Mouse (Mus musculus) spleen, adult 12 weeks (tissue): Measurements from ENCODE around the gene Apoc3.
A peak's percentile ranks its signal among the peaks of the same experiment; 100 is the strongest.

Source experiments
- DNase-seq: peaks from one replicate; pipeline ENCODE4 v3.0.0; 2022; ENCODE audit warnings: low spot score

Apoc3 gene

GRCm38 (mm10) chr9:46229573-46230449 lies 5.6 kb downstream of the Apoc3 start:
- peak; percentile 8 for DNase-seq

DNA sequence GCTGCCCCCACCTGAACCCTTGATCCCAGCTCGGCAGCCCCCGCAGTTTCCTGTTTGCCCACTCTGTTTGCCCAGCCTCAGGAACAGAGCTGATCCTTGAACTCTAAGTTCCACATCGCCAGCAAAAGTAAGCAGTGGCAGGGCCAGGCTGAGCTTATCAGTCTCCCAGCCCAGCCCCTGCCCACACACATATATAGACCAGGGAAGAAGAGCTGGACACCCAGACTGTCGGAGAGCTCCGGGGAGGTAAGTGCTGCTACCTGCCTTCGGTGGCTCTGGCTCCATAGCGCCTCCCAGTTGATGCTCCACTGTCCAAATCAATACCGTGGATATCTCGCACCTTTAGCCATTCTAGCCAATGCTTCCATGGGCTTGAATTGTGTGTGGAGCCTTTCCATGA lies 6.9 kb downstream of the Apoc3 start, which contains the start of gene Apoa1:
TSS of gene Apoa1 (plus strand) at position 90 of the 400 bp plus-strand sequence.
- DNase-seq: no peak

- DNase-seq: no peak
Measured at GRCm38 (mm10) chr9:46227064-46227614, 8.3 kb downstream of the Apoc3 start.

DNA sequence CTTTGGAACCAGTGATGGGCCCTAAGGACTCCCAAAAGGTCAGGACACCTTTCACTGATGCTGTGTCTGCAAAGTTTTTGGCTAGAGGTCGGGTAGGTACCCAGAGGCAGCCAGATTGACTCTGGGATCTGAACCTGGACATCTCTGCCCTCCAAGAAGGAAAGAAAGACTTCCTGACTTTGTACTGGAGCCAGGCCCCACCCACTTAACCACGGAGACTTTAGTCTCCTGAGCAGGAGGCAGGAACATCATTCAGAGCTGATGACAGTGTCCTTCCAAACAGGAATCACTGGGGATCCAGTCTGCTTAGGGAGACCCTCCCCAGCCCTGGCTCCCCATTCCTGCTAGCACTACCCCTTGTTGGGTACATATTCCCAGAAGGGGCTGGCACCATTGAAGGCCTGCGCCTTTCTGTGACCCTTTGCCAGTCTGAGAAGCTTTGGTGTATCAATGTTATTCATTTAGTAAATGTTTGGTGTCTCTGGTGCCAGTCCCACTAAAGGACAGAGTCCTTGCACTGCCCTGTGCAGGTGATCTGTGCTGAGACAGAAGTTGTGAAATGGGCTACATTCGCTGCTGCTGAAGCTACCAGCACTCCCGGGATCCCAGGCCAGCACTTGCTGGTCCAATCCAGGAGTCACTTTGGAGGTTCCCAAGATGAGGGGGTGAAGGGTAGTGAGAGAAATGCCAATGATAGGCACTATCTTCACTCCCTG lies 10.3 kb downstream of the Apoc3 start:
- no peak for DNase-seq

GRCm38 (mm10) chr9:46224101-46224500 lies 11.3 kb downstream of the Apoc3 start:
- DNase-seq: no peak

DNA sequence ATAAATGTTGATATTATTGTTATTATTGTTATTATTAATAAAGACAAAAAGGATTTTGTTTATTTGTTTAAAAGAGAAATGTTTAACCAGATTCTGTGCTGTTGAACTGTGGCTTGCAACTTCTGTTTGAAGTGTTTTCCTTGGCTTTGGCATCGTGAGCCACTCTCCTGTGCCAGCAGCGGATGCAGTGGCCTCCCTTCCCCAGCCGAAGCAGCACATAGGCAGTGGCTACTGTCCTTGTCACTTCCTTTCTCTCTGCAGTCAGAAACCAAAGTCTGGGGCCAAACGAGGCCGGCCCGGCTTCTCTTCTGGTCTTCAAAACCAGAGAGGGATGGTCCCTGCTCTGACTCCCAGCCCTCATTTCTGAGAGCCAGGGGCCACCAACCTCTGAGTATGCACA lies 12.3 kb downstream of the Apoc3 start:
- DNase-seq: no peak

- no peak for DNase-seq
Measured at GRCm38 (mm10) chr9:46218176-46218575, 17.3 kb downstream of the Apoc3 start.

DNA sequence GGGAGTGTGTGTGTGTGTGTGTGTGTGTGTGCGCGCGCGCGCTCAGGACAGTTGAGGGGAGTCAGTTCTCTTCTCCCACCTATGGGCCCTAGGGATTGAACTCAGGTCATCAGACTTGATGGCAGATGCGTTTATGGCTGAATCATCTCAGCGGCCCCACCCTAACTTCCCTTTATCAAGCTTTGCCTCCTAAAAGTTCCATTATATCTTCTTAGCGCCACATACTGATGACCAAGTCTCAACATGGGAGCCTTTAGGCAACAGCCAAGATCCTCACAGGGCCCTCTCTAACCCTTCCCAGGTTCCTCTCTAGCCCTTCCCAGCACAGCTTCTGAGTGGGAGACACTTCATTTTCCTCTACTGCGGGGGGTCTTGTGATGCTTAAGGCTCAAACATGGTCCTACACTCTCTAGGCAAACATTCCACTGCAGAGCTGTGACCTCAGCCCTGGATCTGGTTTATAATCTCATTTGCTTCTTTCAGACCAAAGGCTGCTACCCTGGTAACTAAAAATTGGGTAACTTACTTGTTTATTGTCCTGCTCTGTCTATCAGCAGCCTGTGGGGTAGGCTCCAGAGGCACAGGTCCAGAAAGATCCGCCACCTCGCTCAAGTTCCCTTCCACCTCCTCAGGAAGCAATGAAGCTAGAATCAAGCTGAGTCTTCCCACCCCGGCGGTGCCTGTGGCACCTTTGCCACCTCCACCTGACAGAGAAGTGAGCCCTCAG lies 18.5 kb downstream of the Apoc3 start:
- no peak for DNase-seq

GRCm38 (mm10) chr9:46215338-46216322 lies 19.8 kb downstream of the Apoc3 start:
- no peak for DNase-seq

GRCm38 (mm10) chr9:46214946-46215337 lies 20.5 kb downstream of the Apoc3 start:
- DNase-seq: no peak

- DNase-seq: no peak
Measured at GRCm38 (mm10) chr9:46214276-46214675, 21.2 kb downstream of the Apoc3 start.

DNA sequence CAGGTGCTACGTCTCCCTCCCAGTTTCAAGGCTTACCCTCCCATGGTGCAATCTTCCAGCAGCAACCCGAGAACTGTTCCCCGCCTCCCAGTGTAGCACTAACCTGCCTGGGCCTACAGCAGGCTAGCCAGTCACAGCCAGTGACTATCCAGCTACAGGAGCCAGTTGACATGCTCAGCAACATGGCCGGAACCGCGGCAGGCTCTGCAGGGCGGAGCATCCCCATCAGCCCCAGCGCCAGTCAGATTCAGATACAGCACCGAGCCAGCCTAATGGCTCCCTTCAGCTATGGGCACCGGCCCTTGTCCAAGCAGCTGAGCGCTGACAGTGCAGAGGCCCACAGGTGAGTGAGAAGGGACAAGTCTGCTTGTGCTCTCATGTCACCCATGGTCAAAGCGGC lies 25.0 kb downstream of the Apoc3 start:
- DNase-seq: no peak

DNA sequence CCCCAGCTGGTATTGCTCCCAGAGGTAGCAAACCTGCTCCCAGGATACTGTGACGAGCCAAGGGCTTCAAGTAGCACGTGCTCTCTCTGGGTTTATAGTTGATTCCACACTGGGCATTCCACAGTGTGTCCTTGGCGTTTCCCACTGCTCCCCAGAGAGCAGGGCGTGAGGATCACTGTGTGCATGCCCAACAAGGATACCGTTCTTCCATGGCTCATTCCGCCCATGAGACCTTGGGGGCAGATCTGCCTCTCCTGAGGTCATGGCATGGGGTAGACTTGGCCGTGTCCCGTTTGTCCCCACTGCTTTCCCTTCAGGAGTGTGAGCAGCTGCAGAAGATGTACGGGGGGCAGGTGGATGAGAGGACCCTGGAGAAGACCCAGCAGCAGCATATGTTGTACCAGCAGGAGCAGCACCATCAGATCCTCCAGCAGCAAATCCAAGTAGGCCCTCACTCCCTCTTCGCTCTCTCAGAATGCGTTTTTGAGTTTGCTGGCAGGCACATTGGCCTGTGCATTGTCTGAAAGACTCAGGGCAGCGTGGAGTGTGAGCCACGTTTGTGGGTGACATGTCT lies 26.9 kb downstream of the Apoc3 start:
- DNase-seq: no peak

DNA sequence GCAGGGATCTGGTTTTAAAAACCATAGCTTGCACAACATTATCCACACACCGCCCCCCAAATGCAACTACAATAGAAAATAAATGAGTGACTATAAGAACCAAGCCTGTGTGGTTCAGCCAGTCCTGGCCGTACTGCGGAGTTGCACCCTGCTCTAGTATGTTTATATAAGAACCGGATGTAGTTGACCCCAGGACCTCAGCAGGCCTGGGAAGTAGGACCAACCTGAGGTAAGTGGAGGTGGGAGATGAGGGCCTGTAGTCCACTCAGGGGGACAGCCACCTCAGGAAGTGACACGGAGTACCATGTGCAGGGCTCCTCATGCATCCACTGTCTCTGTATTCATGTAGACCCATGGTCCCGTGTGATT lies 28.0 kb downstream of the Apoc3 start:
- no peak for DNase-seq

DNA sequence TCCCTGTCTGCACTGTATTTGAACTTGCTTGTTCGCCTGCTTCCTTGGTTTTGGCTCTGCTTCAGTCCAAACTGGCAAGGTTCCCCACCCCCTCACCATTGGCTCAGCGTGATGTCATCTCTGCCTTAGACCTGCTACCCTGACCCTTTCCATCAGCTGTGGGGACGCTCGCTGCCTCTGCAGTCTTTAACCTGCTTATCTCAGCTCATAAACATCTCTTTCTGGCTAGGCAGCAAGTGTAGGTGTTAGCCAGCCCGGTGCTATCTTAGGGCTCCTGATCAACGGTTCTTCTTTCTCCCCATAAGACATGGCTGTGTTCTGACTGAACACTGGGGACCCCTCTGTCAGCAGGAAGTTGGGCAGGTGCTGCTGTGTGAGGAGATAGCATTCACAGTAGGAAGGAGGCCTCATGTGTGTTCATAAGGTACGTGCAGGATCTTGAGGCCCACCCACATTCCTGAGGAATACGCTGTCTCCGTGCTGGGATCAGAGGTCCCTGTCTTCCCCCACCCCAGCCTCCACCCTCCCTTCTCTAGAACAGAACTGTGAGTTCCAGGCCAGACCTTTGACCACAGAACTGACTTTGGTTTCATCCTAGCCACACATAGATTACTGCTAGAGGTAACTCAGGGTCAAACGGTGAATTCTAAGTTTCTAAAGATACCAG lies 28.5 kb downstream of the Apoc3 start:
- no peak for DNase-seq

DNA sequence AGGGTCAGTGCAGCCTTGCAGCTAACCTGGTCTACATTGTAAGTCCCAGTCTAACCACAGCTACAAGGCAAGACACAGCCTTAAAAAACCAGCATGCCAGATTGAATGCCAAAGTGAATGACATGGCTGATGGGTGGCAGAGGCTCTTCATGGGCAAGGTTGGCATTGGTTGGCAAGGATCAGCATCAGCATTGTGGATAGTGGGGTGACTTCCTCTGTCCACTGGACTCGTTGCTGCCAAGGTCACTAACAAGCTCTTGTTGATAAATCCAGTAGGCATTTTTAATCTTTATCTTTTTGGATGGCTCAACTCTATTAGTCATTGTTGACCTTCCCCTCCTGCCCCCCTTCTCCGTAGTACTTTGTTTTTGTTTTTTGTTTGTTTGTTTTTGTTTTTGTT lies 35.8 kb downstream of the Apoc3 start:
- DNase-seq: no peak

DNA sequence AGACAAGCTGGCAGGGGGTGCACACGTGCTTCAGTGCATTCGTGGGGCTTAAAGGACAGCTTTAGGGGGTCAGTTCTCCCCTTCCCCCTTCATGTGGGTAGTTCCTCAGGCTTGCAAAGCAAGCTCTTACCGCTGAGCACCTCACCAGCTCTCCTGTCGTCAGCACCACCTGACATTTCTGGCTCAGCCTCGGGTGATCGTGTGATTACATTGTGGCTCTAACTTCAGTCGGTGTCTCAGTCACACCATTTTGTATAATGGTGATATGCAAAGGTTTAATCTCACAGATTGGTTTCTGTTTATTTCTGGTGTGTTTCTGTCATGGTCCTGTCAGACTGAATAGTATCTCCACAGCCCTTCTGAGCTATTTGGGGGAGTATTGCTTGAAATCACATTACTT lies 36.5 kb downstream of the Apoc3 start:
- DNase-seq: no peak

DNA sequence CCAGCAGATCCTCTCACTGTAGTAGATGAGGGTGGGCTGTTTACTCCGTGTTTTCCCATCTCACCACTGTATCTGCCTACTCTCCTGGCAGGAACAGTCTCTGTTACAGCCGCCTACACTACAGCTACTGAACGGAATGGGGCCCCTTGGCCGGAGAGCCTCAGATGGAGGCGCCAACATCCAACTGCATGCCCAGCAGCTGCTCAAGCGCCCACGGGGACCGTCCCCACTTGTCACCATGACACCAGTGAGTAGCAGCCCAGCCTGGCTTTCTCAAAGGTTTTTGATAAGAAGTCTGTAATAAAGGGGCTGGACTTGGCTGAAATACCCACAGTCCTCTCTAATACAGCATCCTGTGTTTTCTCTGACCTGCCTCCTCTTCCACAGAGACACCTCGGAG lies 37.0 kb downstream of the Apoc3 start:
- DNase-seq: no peak

GRCm38 (mm10) chr9:46196699-46197169 lies 38.7 kb downstream of the Apoc3 start:
- DNase-seq: no peak

DNA sequence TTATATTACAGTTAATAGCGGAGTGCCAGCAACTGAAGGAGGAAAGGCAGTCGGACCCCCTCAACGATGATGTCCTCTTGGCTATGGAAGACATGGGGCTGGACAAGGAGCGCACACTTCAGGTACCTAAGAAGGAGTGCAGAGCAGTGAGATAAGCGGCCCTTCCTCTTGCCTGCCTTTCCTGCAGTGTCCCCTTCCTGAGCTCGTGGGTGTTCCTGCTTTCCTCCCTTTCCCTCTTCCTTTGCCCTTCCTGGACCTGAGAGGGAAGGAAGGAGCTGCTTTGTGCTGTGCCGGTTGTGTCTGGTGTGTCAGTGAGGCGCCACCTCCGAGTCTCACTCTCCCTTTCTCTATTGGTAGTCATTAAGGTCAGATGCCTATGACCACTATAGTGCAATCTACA lies 40.6 kb downstream of the Apoc3 start:
- DNase-seq: no peak
